Mouse (Mus musculus) intestine, embryonic 15.5 days (tissue): ENCODE data around the gene Vmn1r117. TPM values are rescaled to one million over a fixed set of nuclear protein-coding genes. Genes with fewer than 3 reads are reported as not detected.
"Not testable (repeated sequence)": the region's sequence is repeated elsewhere in the genome, so short reads cannot be mapped to it uniquely, and the experiment has no call there.

Experiments used
- ATAC-seq: fragments of 200-750 bp; cut with Nextera tagmentation; 2 replicates; pipeline ENCODE4 v1.8.0; 2017; ENCODE audit warnings: moderate TSS enrichment, moderate library complexity
- H3K27ac ChIP-seq: fragments of 300-500 bp; sonication (generic); 2 replicates; pipeline ENCODE4 v1.5.1; 2015; ENCODE audit warnings: mild to moderate bottlenecking, inconsistent platforms
- H3K27me3 ChIP-seq: fragments of 300-500 bp; sonication (generic); replicated peaks from 2 replicates; pipeline ENCODE4 v1.6.1; 2015; ENCODE audit warnings: inconsistent platforms
- H3K36me3 ChIP-seq: fragments of 300-500 bp; sonication (generic); 2 replicates; pipeline ENCODE4 v1.6.1; 2015; ENCODE audit warnings: inconsistent platforms
- H3K4me1 ChIP-seq: fragments of 300-500 bp; sonication (generic); replicated peaks from 2 replicates; pipeline ENCODE4 v1.6.1; 2015; ENCODE audit warnings: inconsistent platforms
- H3K4me2 ChIP-seq: fragments of 300-500 bp; sonication (generic); replicated peaks from 2 replicates; pipeline ENCODE4 v1.6.1; 2015; ENCODE audit warnings: mild to moderate bottlenecking, inconsistent platforms
- H3K4me3 ChIP-seq: fragments of 300-500 bp; sonication (generic); replicated peaks from 2 replicates; pipeline ENCODE4 v1.5.1; 2015; ENCODE audit warnings: inconsistent platforms
- H3K9ac ChIP-seq: fragments of 300-500 bp; sonication (generic); 2 replicates; pipeline ENCODE4 v1.6.1; 2015; ENCODE audit warnings: inconsistent platforms
- H3K9me3 ChIP-seq: fragments of 300-500 bp; sonication (generic); 2 replicates; pipeline ENCODE4 v1.6.1; 2016; ENCODE audit warnings: inconsistent platforms
- WGBS: fragments of 180-500 bp; shearing (Covaris S2); methylation state at CpG from one replicate; pipeline ENCODE4 v1.1.7; 2015; 5-methylcytosine and 5-hydroxymethylcytosine counted together
- polyA plus RNA-seq: library from polyadenylated mRNA; unstranded; fragments of >200 nt; fragmentation: Nextera tagmentation; extraction: Ambion mirVana; gene quantifications from 2 replicates; pipeline ENCODE4 v1.2.1, GENCODE M21; 2015

The Vmn1r117 gene
- not detected in 2 replicates for polyA plus RNA-seq

- H3K27me3 ChIP-seq, H3K9ac ChIP-seq, H3K36me3 ChIP-seq, H3K4me3 ChIP-seq, H3K4me2 ChIP-seq, H3K4me1 ChIP-seq, ATAC-seq, H3K9me3 ChIP-seq, H3K27ac ChIP-seq: not testable (repeated sequence)
- no CpG with 5 or more reads among the region's 2 CpGs for WGBS
Observed at GRCm38 (mm10) chr7:20884021-20884420, at the start of gene Vmn1r117. Gene Vmn1r117, minus strand, starts transcription at chr7:20884121.

DNA sequence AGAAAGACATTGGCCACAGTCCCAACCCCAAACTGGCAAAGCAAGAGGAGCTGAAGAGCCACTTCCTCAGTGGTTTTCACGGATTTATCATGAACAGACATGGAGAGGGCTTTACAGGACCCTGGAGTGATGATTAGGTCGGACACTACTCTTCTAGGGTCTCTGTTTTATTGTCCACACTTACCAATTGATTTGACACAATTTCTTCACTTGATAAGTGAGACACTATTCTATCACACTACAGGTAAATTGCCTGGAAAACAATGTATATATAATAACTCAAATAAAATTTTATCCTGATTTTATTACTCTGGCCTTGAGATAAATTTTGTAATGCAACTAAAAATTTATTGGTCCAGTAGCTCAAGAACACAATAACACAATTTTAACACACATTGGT lies 28.3 kb upstream of the Vmn1r117 start, which contains the start of gene Vmn1r118:
Gene Vmn1r118, minus strand, starts transcription at position 101 of the 400 bp plus-strand sequence.
- not testable (repeated sequence) for H3K4me1 ChIP-seq, H3K4me2 ChIP-seq, H3K36me3 ChIP-seq, ATAC-seq, H3K9me3 ChIP-seq, H3K4me3 ChIP-seq, H3K27ac ChIP-seq, H3K27me3 ChIP-seq, H3K9ac ChIP-seq
- WGBS: no CpG with 5 or more reads among the region's 2 CpGs

GRCm38 (mm10) chr7:20871956-20872355 lies 12.0 kb downstream of the Vmn1r117 start, which contains the start of gene Vmn1r116:
Gene Vmn1r116, plus strand, starts transcription at chr7:20872256.
- H3K9ac ChIP-seq, H3K27me3 ChIP-seq, H3K4me3 ChIP-seq, H3K4me1 ChIP-seq, H3K4me2 ChIP-seq, ATAC-seq, H3K9me3 ChIP-seq, H3K36me3 ChIP-seq, H3K27ac ChIP-seq: not testable (repeated sequence)
- WGBS: 40% methylated on average over 3 of the region's 3 CpGs

- not testable (repeated sequence) for H3K4me1 ChIP-seq, H3K36me3 ChIP-seq, H3K4me3 ChIP-seq, H3K9ac ChIP-seq, H3K27me3 ChIP-seq, H3K9me3 ChIP-seq, ATAC-seq, H3K27ac ChIP-seq, H3K4me2 ChIP-seq
- 93% methylated on average over 1 of the region's 3 CpGs for WGBS
Observed at GRCm38 (mm10) chr7:20844885-20845284, 39.0 kb downstream of the Vmn1r117 start, which contains the start of gene Vmn1r115. Gene Vmn1r115, minus strand, starts transcription at chr7:20844985.

Other genes with a start within 250 kb of the Vmn1r117 start
- gene Vmn1r107, start 215.2 kb downstream of the Vmn1r117 start, polyA plus RNA-seq: not detected in 2 replicates
- not detected in 2 replicates for gene Vmn1r111, start 180.9 kb downstream of the Vmn1r117 start, polyA plus RNA-seq
- not detected in 2 replicates for gene Gm10668, start 153.5 kb downstream of the Vmn1r117 start, polyA plus RNA-seq
- gene Vmn1r112, start 112.9 kb downstream of the Vmn1r117 start, polyA plus RNA-seq: not detected in 2 replicates
- not detected in 2 replicates for gene Vmn1r113, start 96.8 kb downstream of the Vmn1r117 start, polyA plus RNA-seq
- gene Vmn1r114, start 71.9 kb downstream of the Vmn1r117 start, polyA plus RNA-seq: not detected in 2 replicates
- gene Vmn1r115, start 39.1 kb downstream of the Vmn1r117 start, polyA plus RNA-seq: not detected in 2 replicates
- gene Vmn1r116, start 11.9 kb downstream of the Vmn1r117 start, polyA plus RNA-seq: not detected in 2 replicates
- gene Vmn1r118, start 28.2 kb upstream of the Vmn1r117 start, polyA plus RNA-seq: not detected in 2 replicates
- gene Vmn1r119, start 128.3 kb upstream of the Vmn1r117 start, polyA plus RNA-seq: not detected in 2 replicates
- gene Vmn1r120, start 169.7 kb upstream of the Vmn1r117 start, polyA plus RNA-seq: not detected in 2 replicates
- gene Vmn1r121, start 214.4 kb upstream of the Vmn1r117 start, polyA plus RNA-seq: not detected in 2 replicates